Mouse (Mus musculus) small intestine, adult 2 months (tissue): ENCODE measurements around the gene Nudt2.

Experiments
- CTCF ChIP-seq: fragments of 200-500 bp; IDR thresholded peaks from 2 replicates; pipeline ENCODE4 v1.5.1; 2012; ENCODE audit warnings: low read depth, mild to moderate bottlenecking, control low read depth, inconsistent platforms, low read length, moderate library complexity, mixed read lengths; ENCODE audit not compliant: insufficient replicate concordance, insufficient read length; ENCODE audit errors: extremely low read depth
- POLR2A ChIP-seq: fragments of 200-500 bp; IDR thresholded peaks from 2 replicates; pipeline ENCODE4 v1.6.1; 2012; ENCODE audit warnings: low read depth, mild to moderate bottlenecking, control low read depth, inconsistent platforms, low read length, moderate library complexity

GRCm38 (mm10) chr4:41507998-41508397 lies 43.0 kb downstream of the Nudt2 start:
- TF ChIP-seq CTCF (no peak), POLR2A (no peak)
